Mouse (Mus musculus) intestine, embryonic 15.5 days (tissue): ENCODE measurements around the gene Srprb. TPM values are rescaled to one million over a fixed set of nuclear protein-coding genes. Genes with fewer than 3 reads are reported as not detected.

ENCODE experiments used
- polyA plus RNA-seq: library from polyadenylated mRNA; unstranded; fragments of >200 nt; fragmentation: Nextera tagmentation; extraction: Ambion mirVana; gene quantifications from 2 replicates; pipeline ENCODE4 v1.2.1, GENCODE M21; 2015

Srprb gene
- polyA plus RNA-seq, 1 experiment from 2014 or later, result 46.4 TPM

Other genes with a start within 250 kb of the Srprb start
- gene Slco2a1, start 213.4 kb downstream of the Srprb start, polyA plus RNA-seq, result 11.3 and 11.7 TPM in 2 replicates
- 5.7 and 5.9 TPM in 2 replicates for gene Rab6b, start 90.3 kb downstream of the Srprb start, polyA plus RNA-seq
- gene Gm20425, start 28.2 kb upstream of the Srprb start, polyA plus RNA-seq, result 0.21 and 8.8 TPM in 2 replicates
- gene Trf, start 28.3 kb upstream of the Srprb start, polyA plus RNA-seq, result 188 and 277 TPM in 2 replicates
- gene 1300017J02Rik, start 102.9 kb upstream of the Srprb start, polyA plus RNA-seq, result 2.3 and 2.4 TPM in 2 replicates
- 55.4 and 62.3 TPM in 2 replicates for gene Topbp1, start 103.1 kb upstream of the Srprb start, polyA plus RNA-seq
- 90.7 and 97.1 TPM in 2 replicates for gene Cdv3, start 163.7 kb upstream of the Srprb start, polyA plus RNA-seq